Mouse (Mus musculus): ENCODE results near the gene Pinlyp.

The Pinlyp gene

DNA sequence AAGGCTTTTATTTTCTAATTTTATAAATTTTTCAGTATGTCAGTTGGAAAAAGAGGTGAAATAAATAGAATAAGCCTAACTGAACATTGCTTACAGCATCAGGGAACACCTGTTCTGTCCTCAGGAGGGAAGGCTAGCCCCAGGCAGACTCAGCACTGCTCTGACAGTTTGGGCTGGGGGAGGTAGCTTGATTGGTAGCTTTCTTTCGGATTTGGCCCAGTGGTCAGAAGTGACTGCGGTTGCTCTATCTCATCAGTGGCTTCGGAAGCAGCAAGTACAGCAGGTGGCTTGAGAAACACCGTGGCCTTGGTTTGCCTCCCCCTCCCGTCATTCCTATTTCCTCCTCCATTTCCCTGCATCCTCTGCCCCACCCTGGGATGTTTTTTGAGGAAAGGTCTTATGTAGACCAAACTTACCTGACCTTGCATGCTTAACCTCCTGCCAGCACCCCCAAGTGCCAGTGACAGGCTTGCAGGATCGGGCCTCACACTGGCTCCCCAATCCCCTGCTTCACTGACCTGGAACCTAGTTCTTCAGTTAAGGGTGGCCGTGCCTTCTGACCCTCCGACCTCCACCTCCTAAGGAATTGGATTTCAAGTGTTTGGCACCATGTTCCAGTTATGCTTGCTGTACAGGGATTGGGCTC, 17.4 kb upstream of the Pinlyp start:
- WGBS, result 91% methylated on average over 8 of the region's 8 CpGs

DNA sequence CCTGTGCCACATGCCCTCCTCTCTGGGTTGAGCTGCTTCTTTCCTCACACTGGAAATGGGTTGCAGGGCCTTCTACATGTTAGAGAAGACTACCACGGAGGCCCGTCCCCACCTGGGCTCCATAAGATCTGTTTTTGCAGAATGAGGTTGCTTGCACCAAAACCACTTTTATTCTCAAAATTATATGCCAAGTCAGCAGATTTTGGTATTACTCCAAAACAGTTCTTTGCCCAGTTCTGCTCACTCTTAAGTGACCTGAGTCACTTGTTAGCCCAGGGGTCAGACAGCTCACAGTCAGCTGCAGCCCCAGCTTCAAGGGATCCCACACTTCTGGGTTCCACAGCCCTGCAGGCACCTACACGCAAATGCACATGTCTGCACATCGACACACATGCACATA, 15.5 kb upstream of the Pinlyp start:
- WGBS, result 93% methylated on average over 4 of the region's 4 CpGs

DNA sequence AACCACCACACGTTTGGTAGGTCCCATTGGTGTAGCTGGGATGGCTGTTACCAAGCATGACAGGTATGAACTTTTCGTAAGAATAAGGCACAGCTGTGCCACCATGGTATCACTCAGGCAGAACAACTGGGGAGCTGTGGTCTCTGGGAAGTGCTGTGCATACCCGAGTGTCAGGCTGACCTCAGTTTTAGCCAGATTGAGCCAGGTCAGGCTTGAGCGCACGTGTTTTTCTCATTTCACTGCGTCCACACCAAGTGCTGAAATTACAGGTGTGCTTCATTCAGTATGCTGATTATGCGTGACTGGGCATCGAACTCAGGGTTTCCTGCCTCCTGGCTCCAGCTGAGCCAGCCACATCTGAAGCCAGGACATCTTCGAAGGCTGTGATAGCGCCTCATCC, 9.9 kb upstream of the Pinlyp start:
- 94% methylated on average over 10 of the region's 10 CpGs for WGBS

DNA sequence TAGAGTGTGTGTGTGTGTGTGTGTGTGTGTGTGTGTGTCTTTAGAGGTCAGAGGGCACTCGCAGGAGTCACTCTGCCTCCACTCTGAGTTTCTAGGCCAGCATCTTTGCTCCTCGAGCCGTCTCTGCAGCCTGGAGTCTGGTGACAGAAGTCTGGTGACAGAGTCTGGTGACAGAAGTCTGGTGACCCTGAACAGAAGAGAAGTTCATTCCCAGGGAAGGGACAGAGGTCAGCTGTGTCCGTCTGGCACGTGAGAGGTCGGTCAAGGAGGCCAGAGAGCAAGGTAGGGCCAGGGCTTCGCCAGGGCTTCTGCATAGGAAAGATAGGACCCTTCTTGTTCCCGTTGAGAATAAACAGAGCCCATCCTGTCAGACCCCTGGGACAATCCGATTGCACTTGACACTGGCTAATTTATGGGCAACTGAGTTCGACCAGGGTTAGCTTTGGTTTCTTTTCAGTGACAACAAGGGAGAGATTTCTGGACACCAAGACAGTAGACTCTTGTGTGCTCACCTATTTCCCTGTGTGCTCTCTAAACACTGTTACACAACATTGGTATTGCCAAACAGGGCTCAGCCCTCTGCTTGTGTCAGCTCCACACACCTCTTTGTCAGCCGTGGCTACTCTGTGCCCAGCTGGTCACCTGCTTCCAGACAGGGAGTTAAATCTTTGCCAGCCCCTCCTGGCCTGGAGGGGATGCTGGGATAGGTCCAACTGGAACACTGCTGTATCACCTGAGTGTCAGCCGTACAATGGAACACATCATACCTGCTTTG, 6.3 kb upstream of the Pinlyp start:
- WGBS, result 86% methylated on average over 12 of the region's 12 CpGs

DNA sequence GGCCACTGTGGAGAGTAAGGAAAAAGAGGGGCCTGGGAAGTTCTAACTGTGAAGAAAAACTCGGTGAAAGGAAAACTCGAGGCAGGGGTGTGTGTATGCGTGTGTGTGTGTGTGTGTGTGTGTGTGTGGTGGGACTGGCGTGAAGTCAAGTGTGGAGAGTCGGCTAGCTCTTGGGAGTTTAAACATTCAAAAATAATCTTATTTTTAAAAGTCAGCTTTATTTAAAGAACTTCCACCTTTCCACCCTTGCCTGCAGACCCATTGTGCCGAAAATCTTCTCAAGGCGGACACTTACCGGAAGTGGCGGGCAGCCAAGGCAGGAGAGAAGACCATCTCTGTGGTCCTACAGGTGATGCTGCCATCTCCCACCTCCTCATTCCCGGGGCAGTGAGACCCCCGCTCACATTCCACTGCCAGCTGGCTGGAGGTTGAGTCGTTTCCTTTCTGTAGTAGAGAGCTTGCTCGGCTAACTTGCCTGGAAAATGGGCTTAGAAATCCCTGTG, 1.7 kb upstream of the Pinlyp start:
- 15% methylated on average over 13 of the region's 13 CpGs for WGBS

DNA sequence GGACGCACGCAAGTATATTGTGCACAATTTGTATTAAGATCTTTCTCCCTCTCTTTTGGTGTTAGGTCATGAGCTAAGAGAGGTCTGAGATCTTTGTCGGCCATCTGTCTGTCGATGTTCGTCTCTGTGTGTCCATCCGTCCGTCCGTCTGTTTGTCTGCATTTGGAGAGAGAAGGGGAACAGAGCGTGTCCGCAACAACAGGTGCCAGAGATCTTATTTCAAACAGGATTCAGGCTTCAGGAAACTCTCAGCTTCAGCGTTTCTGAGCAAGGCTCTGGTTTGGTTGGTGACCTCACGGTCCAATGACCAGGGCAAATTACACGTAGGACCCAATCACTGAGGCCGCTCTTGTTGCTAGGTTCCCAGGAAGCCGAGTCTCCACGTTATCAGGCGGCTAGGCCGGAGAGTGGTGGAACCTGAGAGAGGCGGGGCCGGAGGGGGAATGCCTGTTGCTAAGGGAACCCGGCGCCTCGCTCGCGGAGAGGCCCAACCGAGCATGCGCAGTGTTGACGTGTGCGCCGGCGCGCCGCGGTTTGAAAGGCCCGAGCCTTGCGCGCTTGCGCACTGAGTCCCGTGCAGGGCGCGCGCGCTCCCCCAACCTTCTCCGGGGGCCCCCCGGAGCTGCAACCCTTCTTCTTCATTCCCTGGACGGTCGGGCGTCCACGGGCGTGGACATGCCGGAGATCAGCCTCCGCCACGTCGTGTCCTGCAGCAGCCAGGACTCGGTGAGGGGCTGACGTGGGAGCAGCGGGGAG, 894 bp upstream of the Pinlyp start:
- WGBS, result under 1% methylated on average over 57 of the region's 57 CpGs

DNA sequence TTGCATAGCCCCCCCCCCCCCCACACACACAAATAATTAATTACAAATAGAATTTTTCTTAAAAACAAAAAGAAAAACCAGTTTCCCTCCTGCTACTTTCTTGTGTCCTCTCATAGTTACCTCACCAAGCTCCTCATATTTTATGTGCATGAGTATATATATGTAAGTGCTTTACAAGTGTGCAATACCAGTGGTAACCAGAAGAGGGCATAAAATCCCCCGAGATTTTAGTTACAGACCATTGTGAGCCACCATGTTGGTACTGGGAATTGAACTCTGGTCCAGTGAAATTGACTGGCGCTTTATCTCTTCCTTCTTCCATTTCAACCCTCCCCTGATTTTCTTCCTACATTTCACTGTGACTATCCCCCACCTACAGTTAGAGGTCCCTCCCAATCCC, 1.4 kb downstream of the Pinlyp start:
- WGBS, result 87% methylated on average over 2 of the region's 2 CpGs

DNA sequence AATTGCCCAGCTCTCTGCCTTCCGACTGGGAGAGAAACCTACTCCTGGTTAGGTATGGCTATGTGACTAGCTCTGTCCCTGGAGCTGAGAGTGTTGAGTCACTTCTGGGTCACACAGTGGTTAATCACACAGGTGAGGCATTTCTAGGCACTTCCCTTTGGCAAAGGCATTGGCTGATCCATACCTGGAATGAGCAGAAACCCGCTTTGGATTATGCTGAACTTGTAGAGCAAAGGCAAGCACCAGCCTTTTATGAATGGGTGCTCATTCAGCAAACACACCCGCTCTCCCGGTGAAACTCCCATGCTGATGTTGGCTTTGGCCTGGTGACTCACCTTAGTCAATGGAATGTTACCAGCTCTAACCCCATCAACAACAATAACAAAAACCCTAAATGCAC, 6.2 kb downstream of the Pinlyp start:
- WGBS, result 90% methylated on average over 4 of the region's 4 CpGs

DNA sequence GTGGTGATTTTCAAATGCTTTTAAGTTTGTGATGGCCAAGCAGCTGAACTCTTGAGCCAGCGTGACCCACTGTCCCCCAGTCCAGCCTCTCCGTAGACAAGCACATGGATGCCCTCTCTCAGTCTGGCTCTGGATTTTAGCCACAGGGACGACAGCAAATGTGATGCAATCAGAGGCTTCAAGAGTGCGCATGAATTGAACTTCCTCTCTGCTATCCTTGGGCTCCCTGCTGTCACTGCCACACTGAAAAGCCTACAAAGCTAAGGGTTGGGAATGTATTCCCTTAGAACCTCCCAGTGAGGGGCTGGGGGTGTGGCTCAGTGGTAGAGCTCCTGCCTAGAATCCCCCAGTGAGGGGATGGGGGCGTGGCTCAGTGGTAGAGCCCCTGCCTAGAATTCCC, 7.2 kb downstream of the Pinlyp start:
- WGBS, result 73% methylated on average over 5 of the region's 5 CpGs

DNA sequence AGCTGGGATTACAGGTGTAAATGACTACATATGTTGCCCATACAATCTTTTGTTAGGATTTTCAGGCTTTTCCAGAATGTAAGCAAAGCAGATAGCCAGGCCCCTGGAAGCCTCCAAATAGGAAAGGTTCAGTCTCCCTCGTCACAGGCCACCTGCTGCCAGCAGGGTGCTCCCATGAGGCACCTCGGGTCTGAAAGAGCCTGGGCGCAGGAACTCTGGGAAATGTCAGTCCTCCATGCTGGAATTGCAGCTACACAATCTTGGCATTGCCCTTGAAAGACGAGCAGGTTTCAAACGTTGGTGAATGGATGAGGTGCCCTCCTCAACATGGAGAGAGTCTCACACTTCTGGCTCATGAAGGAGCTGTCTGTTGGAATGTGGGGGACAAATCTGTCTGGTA, 7.8 kb downstream of the Pinlyp start:
- WGBS, result 28% methylated on average over 5 of the region's 5 CpGs

DNA sequence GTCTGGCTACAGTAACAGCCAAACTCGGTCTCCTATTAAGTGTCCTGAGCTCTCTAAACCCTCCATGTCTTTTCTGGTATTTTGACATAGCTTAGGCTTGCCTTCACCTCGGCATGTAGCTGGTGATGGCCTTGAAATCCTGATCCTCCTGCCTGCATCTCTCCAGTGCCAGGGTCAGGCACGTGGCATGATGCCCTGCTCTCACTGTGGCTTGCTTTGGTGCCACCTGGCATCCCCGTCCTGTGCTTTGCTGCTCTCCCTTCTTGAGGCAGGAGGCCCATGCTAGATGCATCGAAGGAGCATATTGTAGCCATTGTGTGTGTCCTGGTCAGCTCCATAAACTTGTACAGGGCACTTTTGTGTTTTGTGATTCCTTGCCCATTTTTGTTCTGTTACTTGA, 8.3 kb downstream of the Pinlyp start:
- WGBS, result 58% methylated on average over 5 of the region's 5 CpGs

DNA sequence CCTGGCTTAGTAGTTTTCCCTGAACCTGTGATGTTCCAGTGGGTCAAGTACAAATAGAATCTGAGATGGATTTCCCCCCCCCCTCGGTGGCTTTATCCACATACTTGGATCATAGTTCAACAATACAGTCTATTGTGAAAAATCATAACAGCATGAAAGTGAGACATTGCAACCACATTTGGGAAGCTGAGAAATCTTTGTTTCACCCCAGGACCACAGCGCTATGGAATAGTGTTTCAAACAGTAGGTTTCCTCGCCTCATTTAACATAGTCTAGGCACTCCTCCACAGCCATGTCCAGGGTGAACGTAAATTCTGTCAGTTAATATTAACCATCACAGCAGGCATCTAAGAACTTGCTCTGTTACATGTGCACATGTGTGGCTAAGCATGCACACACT, 8.8 kb downstream of the Pinlyp start:
- WGBS, result 79% methylated on average over 4 of the region's 4 CpGs

DNA sequence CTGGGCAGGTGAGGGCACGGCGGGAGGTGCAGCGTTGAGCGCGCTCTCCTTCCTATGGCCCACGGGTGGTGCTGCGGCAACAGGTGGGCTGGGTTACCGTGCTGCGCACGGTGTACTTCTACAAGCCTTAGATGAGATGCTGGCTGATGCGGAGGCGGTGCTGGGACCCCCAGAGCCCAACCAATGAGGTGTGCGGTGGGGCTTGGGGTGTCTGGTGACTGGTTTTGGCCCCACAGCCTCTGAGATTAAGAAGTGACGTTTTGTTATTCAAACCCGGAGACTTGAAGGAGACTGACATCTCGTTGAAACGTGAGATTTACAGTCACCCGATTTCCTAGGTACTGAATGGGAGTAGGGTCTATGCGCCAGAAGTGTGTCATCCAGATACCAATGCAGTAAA, 11.6 kb downstream of the Pinlyp start:
- 55% methylated on average over 19 of the region's 19 CpGs for WGBS

DNA sequence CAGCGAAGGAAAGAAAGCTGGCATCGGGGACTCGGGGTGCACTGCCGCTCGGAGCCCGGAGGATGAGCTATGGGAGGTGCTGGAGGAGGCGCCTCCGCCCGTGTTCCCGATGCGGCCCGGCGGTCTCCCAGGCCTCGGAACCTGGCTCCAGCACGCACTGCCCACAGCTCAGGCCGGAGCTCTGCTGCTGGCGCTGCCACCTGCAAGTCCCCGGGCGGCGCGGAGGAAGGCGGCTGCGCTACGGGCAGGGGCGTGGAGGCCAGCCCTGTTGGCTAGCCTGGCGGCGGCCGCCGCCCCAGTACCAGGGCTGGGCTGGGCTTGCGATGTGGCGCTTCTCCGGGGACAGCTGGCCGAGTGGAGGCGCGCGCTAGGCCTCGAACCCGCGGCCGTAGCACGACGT, 12.1 kb downstream of the Pinlyp start:
- WGBS, result 41% methylated on average over 42 of the region's 42 CpGs

DNA sequence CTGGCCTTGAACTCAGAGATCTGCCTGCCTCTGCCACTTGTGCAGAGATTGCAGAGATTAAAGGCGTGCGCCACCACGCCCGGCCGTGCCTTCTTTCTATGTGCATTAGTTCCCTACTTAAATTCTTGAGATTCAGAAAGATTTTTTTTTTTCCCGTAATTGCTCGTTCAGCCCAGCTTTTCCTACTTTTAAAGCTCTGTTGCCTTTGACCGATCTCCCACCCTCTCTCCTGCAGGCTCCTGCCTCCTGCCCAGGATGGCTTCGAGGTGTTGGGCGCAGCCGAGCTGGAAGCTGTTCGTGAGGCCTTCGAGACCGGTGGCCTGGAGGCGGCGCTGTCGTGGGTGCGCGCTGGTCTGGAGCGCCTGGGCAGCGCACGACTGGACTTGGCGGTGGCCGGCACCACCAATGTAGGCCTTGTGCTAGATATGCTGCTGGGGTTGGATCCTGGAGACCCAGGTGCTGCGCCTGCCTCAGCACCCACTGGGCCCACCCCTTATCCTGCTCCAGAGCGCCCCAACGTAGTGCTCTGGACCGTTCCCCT, 12.8 kb downstream of the Pinlyp start:
- WGBS, result 79% methylated on average over 28 of the region's 28 CpGs

DNA sequence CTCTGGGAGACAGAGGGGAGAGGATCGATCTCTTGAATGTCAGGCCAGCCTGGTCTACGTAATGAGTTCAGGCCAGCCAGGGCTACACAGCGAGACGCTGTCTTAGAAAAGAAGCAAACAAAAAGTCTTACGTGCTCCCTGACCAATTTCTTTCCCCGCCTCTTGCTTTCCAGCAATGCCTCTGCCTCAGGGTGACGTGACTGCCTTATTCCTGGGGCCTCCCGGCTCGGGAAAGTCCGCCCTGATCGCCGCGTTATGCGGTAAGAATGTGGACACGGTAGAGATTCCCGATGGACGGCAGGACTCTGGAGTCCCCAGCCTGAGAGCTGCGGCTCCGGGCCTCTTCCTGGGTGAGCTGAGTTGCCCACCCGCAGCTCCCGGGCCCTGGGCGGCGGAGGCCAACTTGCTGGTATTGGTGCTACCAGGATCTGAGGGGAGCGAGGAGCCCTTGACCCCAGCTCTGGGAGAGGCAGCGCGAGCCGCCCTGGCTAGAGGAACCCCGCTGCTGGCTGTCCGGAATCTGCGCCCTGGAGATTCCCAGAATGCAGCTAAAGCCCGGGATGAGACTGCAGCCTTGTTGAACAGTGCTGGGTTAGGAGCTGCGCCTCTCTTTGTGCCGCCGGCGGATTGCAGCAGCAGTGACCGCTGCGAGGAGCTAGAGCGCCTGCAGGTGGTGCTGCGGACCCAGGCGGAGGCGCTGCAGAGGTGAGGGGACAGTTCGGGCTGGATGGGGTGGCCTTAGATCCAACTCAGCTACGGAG, 14.5 kb downstream of the Pinlyp start:
- under 1% methylated on average over 43 of the region's 43 CpGs for WGBS

DNA sequence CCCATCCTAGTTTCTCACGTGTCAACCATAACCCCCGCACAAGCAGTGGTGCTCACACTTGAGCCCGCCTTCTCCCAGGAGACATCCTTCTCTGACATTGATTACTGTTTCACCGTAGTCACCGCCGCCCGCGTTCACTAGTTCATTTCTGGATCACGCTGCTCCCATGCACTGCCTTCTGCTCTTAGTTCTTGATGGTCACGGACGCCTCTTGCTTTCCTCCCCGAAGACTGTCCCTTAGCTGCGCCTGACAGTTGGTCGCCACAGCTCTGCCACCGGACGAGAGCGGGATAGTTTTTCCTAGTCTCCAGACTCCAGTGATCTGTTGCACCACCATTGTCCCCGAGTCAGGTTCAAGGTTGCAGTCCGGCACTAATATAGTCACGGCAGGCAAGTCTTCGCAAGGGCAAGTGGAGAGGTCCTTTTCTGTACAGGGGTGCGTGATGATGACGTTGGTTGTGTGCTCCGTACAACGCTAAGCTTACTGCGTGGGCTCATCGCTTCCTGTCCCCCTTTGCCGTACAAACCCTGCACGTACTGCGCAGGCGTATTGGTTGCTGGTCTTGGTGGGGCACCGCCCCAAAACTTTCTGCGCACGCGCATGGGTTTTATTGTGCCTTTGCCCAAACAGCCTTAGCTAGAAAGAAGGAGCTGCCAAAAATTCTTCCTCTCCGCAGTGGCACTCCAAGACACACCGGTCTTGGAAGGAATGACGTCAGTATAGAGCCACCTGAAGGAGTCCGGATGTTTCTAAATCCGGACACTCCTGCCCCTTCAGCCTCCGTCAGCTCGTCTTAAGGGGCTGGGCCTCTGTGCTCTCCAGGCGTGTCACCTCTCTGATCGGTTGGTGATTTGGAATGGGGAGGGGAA, 15.6 kb downstream of the Pinlyp start, which contains the start of gene Irgq:
Irgq (plus strand) TSS at position 628 of the 870 bp plus-strand sequence.
- WGBS, result under 1% methylated on average over 44 of the region's 44 CpGs

DNA sequence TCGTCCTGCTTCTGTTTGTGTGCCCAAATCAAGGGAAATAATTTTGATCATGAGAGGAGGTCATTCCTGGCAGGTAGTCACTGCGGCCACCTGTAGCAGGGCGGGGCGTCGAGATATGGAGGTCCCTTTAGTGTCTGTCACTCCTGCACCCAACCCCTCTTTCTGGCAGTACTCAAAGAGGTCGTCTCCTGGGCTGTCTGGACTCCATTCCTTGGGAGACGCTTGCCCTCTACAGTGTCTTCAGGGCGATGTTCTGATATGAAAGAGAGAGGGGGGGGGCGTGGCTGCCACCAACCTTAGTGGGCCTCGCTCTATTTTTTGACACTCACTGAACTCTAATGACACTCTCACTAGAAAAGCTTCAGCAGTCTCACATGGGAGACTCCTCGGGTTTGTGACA, 16.3 kb downstream of the Pinlyp start:
- 56% methylated on average over 11 of the region's 11 CpGs for WGBS

DNA sequence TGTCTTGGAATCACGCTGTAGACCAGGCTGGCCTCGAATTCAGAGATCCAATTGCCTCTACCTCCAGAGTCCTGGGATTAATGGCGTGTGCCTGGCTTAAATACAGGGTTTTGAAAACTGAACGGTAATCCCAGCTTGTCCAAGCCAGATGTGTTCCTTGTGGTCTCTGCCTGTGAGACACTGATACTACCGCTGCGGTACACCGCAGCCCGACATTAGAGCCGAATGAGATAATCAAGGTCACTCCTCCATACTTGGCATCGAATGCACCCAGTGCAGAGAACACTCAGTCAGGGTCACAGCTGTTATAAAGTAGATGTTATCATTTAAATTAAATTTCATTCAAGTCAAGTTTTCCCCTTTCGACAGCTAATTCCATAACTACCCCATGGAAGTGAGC, 17.1 kb downstream of the Pinlyp start:
- 90% methylated on average over 11 of the region's 11 CpGs for WGBS

DNA sequence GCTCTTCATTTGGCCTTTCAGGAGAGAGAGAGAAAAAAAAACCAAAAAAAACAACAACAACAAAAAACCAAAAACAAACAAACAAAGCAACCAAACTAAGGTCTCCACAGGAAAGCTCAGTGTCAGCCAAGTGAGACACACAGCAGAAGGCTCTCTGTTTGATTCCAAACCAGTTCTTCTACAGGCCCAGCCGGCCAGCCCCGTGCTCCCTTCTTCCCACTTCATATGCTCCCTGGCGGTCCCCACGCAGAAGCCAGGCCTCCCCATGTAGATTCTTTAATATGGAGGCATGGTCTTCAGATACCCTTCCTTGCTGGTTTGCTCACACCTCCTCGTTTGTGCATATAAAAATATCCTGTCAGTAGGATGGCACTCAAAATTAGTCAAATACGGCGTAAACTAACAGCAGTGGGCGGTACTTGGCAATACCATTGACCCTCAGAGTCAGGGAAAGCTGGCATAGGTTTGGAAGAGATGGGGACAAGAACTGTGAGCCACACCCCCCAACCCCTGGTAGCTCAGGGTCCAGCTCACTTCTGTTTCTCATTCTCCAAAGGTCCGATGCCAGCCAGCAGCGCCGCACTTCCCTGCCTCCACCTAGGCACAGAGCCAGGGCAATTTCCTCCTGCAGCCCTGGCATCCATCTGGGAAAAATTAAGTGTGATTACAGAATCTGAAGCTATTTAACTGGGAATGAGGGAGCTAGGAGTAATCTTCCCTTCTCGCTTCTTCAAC, 20.1 kb downstream of the Pinlyp start:
- WGBS, result 69% methylated on average over 12 of the region's 12 CpGs
